Mouse (Mus musculus) limb, embryonic 15.5 days (tissue): ENCODE measurements around the gene Slc25a36. TPM values are rescaled to one million over a fixed set of nuclear protein-coding genes. Genes with fewer than 3 reads are reported as not detected.

ENCODE experiments used
- ATAC-seq: fragments of 200-750 bp; cut with Nextera tagmentation; 2 replicates; pipeline ENCODE4 v1.8.0; 2017; ENCODE audit warnings: low read depth, moderate TSS enrichment; ENCODE audit not compliant: insufficient number of reproducible peaks, low FRiP score, low TSS enrichment
- H3K27ac ChIP-seq: fragments of 300-500 bp; sonication (generic); 2 replicates; pipeline ENCODE4 v1.5.1; 2015; ENCODE audit warnings: moderate library complexity, mild to moderate bottlenecking, inconsistent platforms
- H3K27me3 ChIP-seq: fragments of 300-500 bp; sonication (generic); 2 replicates; pipeline ENCODE4 v1.6.1; 2015; ENCODE audit warnings: inconsistent platforms
- H3K36me3 ChIP-seq: fragments of 300-500 bp; sonication (generic); 2 replicates; pipeline ENCODE4 v1.6.1; 2015; ENCODE audit warnings: inconsistent platforms
- H3K4me1 ChIP-seq: fragments of 300-500 bp; sonication (generic); 2 replicates; pipeline ENCODE4 v1.6.1; 2015; ENCODE audit warnings: inconsistent platforms
- H3K4me2 ChIP-seq: fragments of 300-500 bp; sonication (generic); 2 replicates; pipeline ENCODE4 v1.6.1; 2015; ENCODE audit warnings: mild to moderate bottlenecking, inconsistent platforms
- H3K4me3 ChIP-seq: fragments of 300-500 bp; sonication (generic); 2 replicates; pipeline ENCODE4 v1.5.1; 2015; ENCODE audit warnings: mild to moderate bottlenecking, inconsistent platforms
- H3K9ac ChIP-seq: fragments of 300-500 bp; sonication (generic); 2 replicates; pipeline ENCODE4 v1.6.1; 2015; ENCODE audit warnings: inconsistent platforms
- H3K9me3 ChIP-seq: fragments of 300-500 bp; sonication (generic); 2 replicates; pipeline ENCODE4 v1.6.1; 2016; ENCODE audit warnings: inconsistent platforms
- WGBS: fragments of 180-500 bp; shearing (Covaris S2); methylation state at CpG from one replicate; pipeline ENCODE4 v1.1.7; 2015; 5-methylcytosine and 5-hydroxymethylcytosine counted together
- polyA plus RNA-seq: library from polyadenylated mRNA; unstranded; fragments of >200 nt; fragmentation: Nextera tagmentation; extraction: Ambion mirVana; gene quantifications from 2 replicates; pipeline ENCODE4 v1.2.1, GENCODE M21; 2015

The Slc25a36 gene
- polyA plus RNA-seq, 1 experiment from 2014 or later = 76.2 TPM

- ATAC-seq = peak; percentile 57; the same call in 1 of the 2 replicates
Observed at GRCm38 (mm10) chr9:97065885-97066284, 45.1 kb downstream of the Slc25a36 start.

GRCm38 (mm10) chr9:97065216-97065615 lies 45.7 kb downstream of the Slc25a36 start:
- Histone ChIP-seq H3K9ac (no peak overlapping the region), H3K9me3 (no peaks in the 10 kb centered on the region), H3K4me1 (peaks cover 20% of the 10 kb centered on the region; the same call in 1 of the 2 replicates), H3K27ac (peak overlapping the region; percentile 18; the same call in 1 of the 2 replicates), H3K4me2 (no peak overlapping the region), H3K4me3 (no peak overlapping the region), H3K27me3 (no peaks in the 10 kb centered on the region), H3K36me3 (peaks cover 3% of the 10 kb centered on the region; the same call in 1 of the 2 replicates)
- WGBS = 54% methylated on average over 5 of the region's 5 CpGs
- ATAC-seq = no peak

More at GRCm38 (mm10) chr9:97065885-97066284, 45.1 kb downstream of the Slc25a36 start:
- peaks cover 20% of the 10 kb centered on the region; the same call in 1 of the 2 replicates for H3K4me1 ChIP-seq
- 52% methylated on average over 4 of the region's 4 CpGs for WGBS
- H3K36me3 ChIP-seq = peaks cover 3% of the 10 kb centered on the region; the same call in 1 of the 2 replicates
- H3K9ac ChIP-seq = no peak overlapping the region
- H3K27me3 ChIP-seq = no peaks in the 10 kb centered on the region
- H3K4me3 ChIP-seq = no peak overlapping the region
- H3K27ac ChIP-seq = 0 out of 2 replicates have a peak overlapping the region, but pooled peaks have one; percentile 18
- H3K9me3 ChIP-seq = no peaks in the 10 kb centered on the region
- no peak overlapping the region for H3K4me2 ChIP-seq

GRCm38 (mm10) chr9:97064161-97064560 lies 46.8 kb downstream of the Slc25a36 start:
- no peak overlapping the region for H3K4me3 ChIP-seq
- H3K27me3 ChIP-seq = no peaks in the 10 kb centered on the region
- peaks cover 3% of the 10 kb centered on the region; the same call in 1 of the 2 replicates for H3K36me3 ChIP-seq
- no peak for ATAC-seq
- no peak overlapping the region for H3K27ac ChIP-seq
- H3K4me1 ChIP-seq = peaks cover 20% of the 10 kb centered on the region; the same call in 1 of the 2 replicates
- H3K4me2 ChIP-seq = no peak overlapping the region
- no peaks in the 10 kb centered on the region for H3K9me3 ChIP-seq
- no peak overlapping the region for H3K9ac ChIP-seq
- WGBS = 85% methylated on average over 1 of the region's 1 CpGs

GRCm38 (mm10) chr9:97061696-97062095 lies 49.3 kb downstream of the Slc25a36 start:
- Histone ChIP-seq H3K4me3 (no peak overlapping the region), H3K27me3 (no peaks in the 10 kb centered on the region), H3K9ac (no peak overlapping the region), H3K27ac (no peak overlapping the region), H3K4me1 (peaks cover 18% of the 10 kb centered on the region; the same call in 1 of the 2 replicates), H3K4me2 (no peak overlapping the region), H3K36me3 (no peaks in the 10 kb centered on the region), H3K9me3 (no peaks in the 10 kb centered on the region)
- no peak for ATAC-seq
- WGBS = 95% methylated on average over 9 of the region's 9 CpGs

- H3K4me2 ChIP-seq = peak overlapping the region; percentile 29
- H3K36me3 ChIP-seq = no peaks in the 10 kb centered on the region
- peaks cover 7% of the 10 kb centered on the region; the same call in 1 of the 2 replicates for H3K4me1 ChIP-seq
- H3K27ac ChIP-seq = no peak overlapping the region
- H3K4me3 ChIP-seq = no peak overlapping the region
- no peak for ATAC-seq
- no peaks in the 10 kb centered on the region for H3K27me3 ChIP-seq
- no peaks in the 10 kb centered on the region for H3K9me3 ChIP-seq
- 34% methylated on average over 18 of the region's 18 CpGs for WGBS
- H3K9ac ChIP-seq = no peak overlapping the region
Observed at GRCm38 (mm10) chr9:97056541-97057338, 54.2 kb downstream of the Slc25a36 start.

- no peak overlapping the region for H3K9ac ChIP-seq
- no peaks in the 10 kb centered on the region for H3K27me3 ChIP-seq
- H3K9me3 ChIP-seq = no peaks in the 10 kb centered on the region
- H3K4me2 ChIP-seq = no peak overlapping the region
- no peak overlapping the region for H3K4me3 ChIP-seq
- 75% methylated on average over 14 of the region's 14 CpGs for WGBS
- no peak overlapping the region for H3K27ac ChIP-seq
- peaks cover 7% of the 10 kb centered on the region; the same call in 1 of the 2 replicates for H3K4me1 ChIP-seq
- ATAC-seq = no peak
- no peaks in the 10 kb centered on the region for H3K36me3 ChIP-seq
Observed at GRCm38 (mm10) chr9:97055906-97056305, 55.1 kb downstream of the Slc25a36 start.

- no peak overlapping the region for H3K27ac ChIP-seq
- no peak for ATAC-seq
Observed at GRCm38 (mm10) chr9:97051176-97051575, 59.8 kb downstream of the Slc25a36 start.

GRCm38 (mm10) chr9:97046240-97046639 lies 64.7 kb downstream of the Slc25a36 start:
- no peak for ATAC-seq
- Histone ChIP-seq H3K9me3 (no peaks in the 10 kb centered on the region), H3K9ac (no peak overlapping the region), H3K4me1 (no peaks in the 10 kb centered on the region), H3K4me2 (no peak overlapping the region), H3K4me3 (no peak overlapping the region), H3K27me3 (no peaks in the 10 kb centered on the region), H3K27ac (no peak overlapping the region), H3K36me3 (no peaks in the 10 kb centered on the region)
- WGBS = 73% methylated on average over 4 of the region's 4 CpGs

More at GRCm38 (mm10) chr9:97051176-97051575, 59.8 kb downstream of the Slc25a36 start:
- Histone ChIP-seq H3K36me3 (no peaks in the 10 kb centered on the region), H3K9ac (no peak overlapping the region), H3K4me1 (no peaks in the 10 kb centered on the region), H3K9me3 (no peaks in the 10 kb centered on the region), H3K4me3 (no peak overlapping the region), H3K27me3 (no peaks in the 10 kb centered on the region), H3K4me2 (no peak overlapping the region)
- WGBS = 46% methylated on average over 8 of the region's 8 CpGs

GRCm38 (mm10) chr9:97041633-97042032 lies 69.3 kb downstream of the Slc25a36 start:
- H3K36me3 ChIP-seq = no peaks in the 10 kb centered on the region
- no peak overlapping the region for H3K4me3 ChIP-seq
- no peaks in the 10 kb centered on the region for H3K9me3 ChIP-seq
- ATAC-seq = no peak
- no peaks in the 10 kb centered on the region for H3K27me3 ChIP-seq
- 76% methylated on average over 8 of the region's 8 CpGs for WGBS
- peaks cover 8% of the 10 kb centered on the region; the same call in 1 of the 2 replicates for H3K4me1 ChIP-seq
- H3K9ac ChIP-seq = no peak overlapping the region
- no peak overlapping the region for H3K27ac ChIP-seq
- no peak overlapping the region for H3K4me2 ChIP-seq

GRCm38 (mm10) chr9:97038010-97038409 lies 72.9 kb downstream of the Slc25a36 start:
- Histone ChIP-seq H3K27ac (no peak overlapping the region), H3K36me3 (no peaks in the 10 kb centered on the region), H3K4me2 (no peak overlapping the region), H3K27me3 (no peaks in the 10 kb centered on the region), H3K4me1 (peaks cover 8% of the 10 kb centered on the region; the same call in 1 of the 2 replicates), H3K4me3 (no peak overlapping the region), H3K9me3 (no peaks in the 10 kb centered on the region), H3K9ac (no peak overlapping the region)
- WGBS = 74% methylated on average over 3 of the region's 3 CpGs
- no peak for ATAC-seq

GRCm38 (mm10) chr9:97036656-97037055 lies 74.3 kb downstream of the Slc25a36 start:
- no peak overlapping the region for H3K9ac ChIP-seq
- no peak overlapping the region for H3K4me2 ChIP-seq
- H3K27me3 ChIP-seq = no peaks in the 10 kb centered on the region
- H3K27ac ChIP-seq = no peak overlapping the region
- H3K9me3 ChIP-seq = no peaks in the 10 kb centered on the region
- no peak overlapping the region for H3K4me3 ChIP-seq
- peaks cover 8% of the 10 kb centered on the region; the same call in 1 of the 2 replicates for H3K4me1 ChIP-seq
- 70% methylated on average over 7 of the region's 7 CpGs for WGBS
- H3K36me3 ChIP-seq = no peaks in the 10 kb centered on the region
- ATAC-seq = no peak

- WGBS = 71% methylated on average over 12 of the region's 12 CpGs
- no peak overlapping the region for H3K4me2 ChIP-seq
- no peaks in the 10 kb centered on the region for H3K36me3 ChIP-seq
- H3K9ac ChIP-seq = no peak overlapping the region
- no peaks in the 10 kb centered on the region for H3K27me3 ChIP-seq
- H3K9me3 ChIP-seq = no peaks in the 10 kb centered on the region
- no peak overlapping the region for H3K27ac ChIP-seq
- no peak for ATAC-seq
- H3K4me1 ChIP-seq = no peaks in the 10 kb centered on the region
- no peak overlapping the region for H3K4me3 ChIP-seq
Observed at GRCm38 (mm10) chr9:97027361-97027760, 83.6 kb downstream of the Slc25a36 start.
